8 mouse cellular contexts compared by ENCODE assay signal in genomic region chr14:104813977-104814584, GRCm38 (mm10).
DNase-seq lines count a peak whose midpoint lies in the region; TF ChIP-seq lines count a peak whose summit lies in the region.

No protein-coding gene starts in this region.

- TF ChIP-seq POLR2A in lung, adult 2 months (IDR thresholded peaks at IDR 0.05; ENCODE audit: borderline replicate concordance, extremely low read depth, low read depth, low read length), result no peak

- no peaks in the 10 kb centered on the region for H3K4me1 ChIP-seq in lung, adult 2 months (ENCODE audit: control insufficient read depth, insufficient read depth, low read length)

- 31% methylated on average over 10 of the region's 10 CpGs for WGBS in lung, adult 2 months

- peak; percentile 13 to 39 for DNase-seq in urinary bladder, adult 18-20 months (ENCODE audit: low spot score in 2 of 2)
- DNase-seq in urinary bladder, adult 2 months (ENCODE audit: low spot score), result no peak
- peak; percentile 57 to 73 for DNase-seq in cerebellum, adult 18-20 months
- peak; percentile 17 to 69 for DNase-seq in frontal cortex, postnatal 10 days (ENCODE audit: low spot score in 2 of 2)
- DNase-seq in kidney, postnatal 36 days, result peak; percentile 54 to 88
- DNase-seq in lung, adult 2 months, result peak; percentile 51
- DNase-seq in ovary, postnatal 36 days (ENCODE audit: low spot score), result peak; percentile 14
- peak; percentile 60 for DNase-seq in urinary bladder, postnatal 25 days (ENCODE audit: low spot score)

- TF ChIP-seq CTCF in lung, adult 2 months (IDR thresholded peaks at IDR 0.05; ENCODE audit: insufficient read depth, low read length), result no peak

- H3K4me3 ChIP-seq in lung, adult 2 months (replicated peaks; ENCODE audit: extremely low read depth, low read depth, low read length), result no peak overlapping the region
